Comparison of ENCODE assay signal across 28 mouse cellular contexts in the genomic region with DNA sequence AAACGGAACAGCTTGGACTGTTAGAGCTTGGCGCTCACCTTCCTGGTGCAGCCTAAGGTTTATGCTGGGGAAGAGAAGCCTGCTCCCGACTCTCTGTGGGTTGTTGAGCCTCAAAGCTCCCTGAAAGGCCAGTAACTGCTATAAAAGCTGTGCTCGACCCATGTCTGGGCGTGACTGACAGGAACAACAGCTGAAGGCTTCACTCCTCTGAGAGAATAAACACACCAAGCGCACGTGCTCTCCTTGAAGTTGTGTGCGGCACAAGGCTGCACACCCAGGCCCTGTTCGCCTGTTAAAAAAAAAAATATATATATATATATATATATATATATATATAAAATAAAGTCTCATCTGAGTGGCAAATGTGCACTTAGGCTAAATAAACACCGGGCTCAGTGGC.
"Had no signal": no experiment of that assay in that cellular context is flagged by ENCODE, and none has a peak within 500 bp of the region (broad histone marks: within the 10 kb centered on the region; RNA-seq: fewer than 3 reads in every experiment).

No protein-coding gene starts in this region.

- H3K4me2 ChIP-seq: embryonic facial prominence, embryonic 12.5 days; embryonic facial prominence, embryonic 13.5 days; embryonic facial prominence, embryonic 15.5 days; forebrain, embryonic 12.5 days; forebrain, embryonic 13.5 days; forebrain, embryonic 15.5 days had no signal

- H3K4me1 ChIP-seq: embryonic facial prominence, embryonic 12.5 days had no signal

- H3K27ac ChIP-seq: embryonic facial prominence, embryonic 10.5 days; embryonic facial prominence, embryonic 12.5 days; embryonic facial prominence, embryonic 13.5 days; embryonic facial prominence, embryonic 15.5 days; forebrain, embryonic 10.5 days; forebrain, embryonic 12.5 days; forebrain, embryonic 13.5 days; forebrain, embryonic 15.5 days; gastrocnemius, adult 2 months; heart, adult 2 months had no signal

- H3K4me3 ChIP-seq: embryonic facial prominence, embryonic 10.5 days; embryonic facial prominence, embryonic 12.5 days; embryonic facial prominence, embryonic 13.5 days; embryonic facial prominence, embryonic 15.5 days; erythroblast, embryonic 14.5 days; forebrain, embryonic 10.5 days; forebrain, embryonic 12.5 days; forebrain, embryonic 13.5 days; forebrain, embryonic 15.5 days; gastrocnemius, adult 2 months; heart, adult 2 months had no signal

- H3K9me3 ChIP-seq: embryonic facial prominence, embryonic 10.5 days; embryonic facial prominence, embryonic 12.5 days; embryonic facial prominence, embryonic 13.5 days; embryonic facial prominence, embryonic 15.5 days; forebrain, embryonic 12.5 days; forebrain, embryonic 13.5 days; forebrain, embryonic 15.5 days had no signal

- H3K9ac ChIP-seq: embryonic facial prominence, embryonic 12.5 days; embryonic facial prominence, embryonic 13.5 days; embryonic facial prominence, embryonic 15.5 days; forebrain, embryonic 12.5 days; forebrain, embryonic 13.5 days; forebrain, embryonic 15.5 days; forebrain, postnatal 0 days had no signal

- ATAC-seq: forebrain, embryonic 13.5 days; forebrain, embryonic 14.5 days; forebrain, embryonic 15.5 days; forebrain, embryonic 16.5 days; forebrain, postnatal 0 days had no signal

- H3K27me3 ChIP-seq: embryonic facial prominence, embryonic 12.5 days; embryonic facial prominence, embryonic 15.5 days; forebrain, embryonic 15.5 days had no signal

- DNase-seq: cerebellum, adult 8-10 months; cerebellum, adult 9-10 months; cerebellum, adult 9-11 months; cerebellum, postnatal 10 days; cerebellum, postnatal 14 days; cerebellum, postnatal 25 days; cerebellum, postnatal 36 days; embryo, embryonic 11 days; forebrain, postnatal 0 days; gastrocnemius, adult 2 months; gastrocnemius, postnatal 10 days; gastrocnemius, postnatal 14 days; gastrocnemius, postnatal 25 days; gastrocnemius, postnatal 36 days; heart, adult 11 months; heart, adult 18-20 months; heart, adult 2 months had no signal

- H3K36me3 ChIP-seq: forebrain, embryonic 15.5 days had no signal
